Comparison of ENCODE assay signal across 21 mouse cellular contexts in the genomic region with DNA sequence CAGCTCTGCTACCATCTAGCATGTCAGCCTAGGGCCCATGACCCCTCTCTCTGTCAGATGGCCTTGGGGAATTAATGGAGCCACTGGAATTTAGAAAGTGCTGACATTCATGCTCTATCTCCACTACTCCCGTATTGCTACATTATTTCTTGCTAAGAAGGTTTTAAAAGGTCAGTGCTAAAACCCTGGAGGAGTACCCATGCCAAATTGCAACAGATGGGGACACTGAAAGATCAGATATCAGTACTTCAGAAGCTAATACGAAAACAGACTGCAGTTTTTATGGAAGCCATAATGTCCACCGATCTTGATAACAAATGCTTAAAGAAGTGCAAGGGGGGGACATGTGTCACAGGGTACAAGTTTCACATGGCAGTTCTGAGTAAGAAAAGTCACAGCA.
"Had no signal": no experiment of that assay in that cellular context is flagged by ENCODE, and none has a peak within 500 bp of the region (broad histone marks: within the 10 kb centered on the region; RNA-seq: fewer than 3 reads in every experiment).

No protein-coding gene starts in this region.

- H3K4me3 ChIP-seq: lung, embryonic 15.5 days; megakaryocyte, embryonic 14.5 days; midbrain, embryonic 10.5 days; midbrain, embryonic 12.5 days; myocyte; neural tube, embryonic 13.5 days; neural tube, embryonic 15.5 days had no signal

- DNase-seq: liver, postnatal 0 days; lung, adult 2 months; lung, postnatal 14 days; lung, postnatal 36 days; midbrain, embryonic 14.5 days; retina, postnatal 1 day; right cerebral cortex, adult 18-20 months; right cerebral cortex, postnatal 25 days; right cerebral cortex, postnatal 4 days; spleen, adult 18-20 months; thymus, adult 18-20 months; thymus, postnatal 14 days; thymus, postnatal 36 days had no signal

- H3K27ac ChIP-seq: lung, embryonic 15.5 days; macrophage; midbrain, embryonic 10.5 days; midbrain, embryonic 12.5 days; neural tube, embryonic 13.5 days; neural tube, embryonic 15.5 days had no signal
